In genomic region chr3:108458380-108458779, GRCm38 (mm10) we compare ENCODE assay signal across 10 mouse cellular contexts. TPM values are rescaled to one million over a fixed set of nuclear protein-coding genes. Genes with fewer than 3 reads are reported as not detected.
DNase-seq lines count a peak whose midpoint lies in the region; ATAC-seq lines count a peak whose summit lies in the region.
"Had no signal": no experiment of that assay in that cellular context is flagged by ENCODE, and none has a peak within 500 bp of the region (broad histone marks: within the 10 kb centered on the region; RNA-seq: fewer than 3 reads in every experiment).

No protein-coding gene starts in this region.

- 42% methylated on average over 14 of the region's 14 CpGs for WGBS in heart, embryonic 11.5 days (ENCODE audit: insufficient replicate concordance)
- 67% methylated on average over 14 of the region's 14 CpGs for WGBS in midbrain, embryonic 13.5 days
- WGBS in midbrain, embryonic 11.5 days: 58% methylated on average over 14 of the region's 14 CpGs
- 44% methylated on average over 14 of the region's 14 CpGs for WGBS in liver, embryonic 11.5 days

- H3K27ac ChIP-seq in heart, embryonic 11.5 days (ENCODE audit: low read depth, low read length): no peak overlapping the region
- no peak overlapping the region for H3K27ac ChIP-seq in midbrain, embryonic 13.5 days
- no peak overlapping the region for H3K27ac ChIP-seq in midbrain, embryonic 11.5 days (ENCODE audit: low read depth, low read length)
- no peak overlapping the region for H3K27ac ChIP-seq in liver, embryonic 11.5 days (ENCODE audit: low read depth, low read length)
- H3K27ac ChIP-seq: kidney, postnatal 0 days; midbrain, embryonic 12.5 days had no signal

- peak overlapping the region; percentile 41 for H3K4me2 ChIP-seq in heart, embryonic 11.5 days
- H3K4me2 ChIP-seq in midbrain, embryonic 13.5 days (replicated peaks): no peak overlapping the region
- no peak overlapping the region for H3K4me2 ChIP-seq in midbrain, embryonic 11.5 days
- peak overlapping the region; percentile 52 for H3K4me2 ChIP-seq in liver, embryonic 11.5 days
- H3K4me2 ChIP-seq: midbrain, embryonic 12.5 days had no signal

- H3K9me3 ChIP-seq in heart, embryonic 11.5 days (replicated peaks; ENCODE audit: control insufficient read depth, low read length): no peaks in the 10 kb centered on the region
- no peaks in the 10 kb centered on the region for H3K9me3 ChIP-seq in midbrain, embryonic 13.5 days
- no peaks in the 10 kb centered on the region for H3K9me3 ChIP-seq in midbrain, embryonic 11.5 days (ENCODE audit: control insufficient read depth, low read length)
- H3K9me3 ChIP-seq in liver, embryonic 11.5 days (ENCODE audit: control insufficient read depth, low read length): no peaks in the 10 kb centered on the region
- H3K9me3 ChIP-seq: midbrain, embryonic 12.5 days had no signal

- H3K36me3 ChIP-seq in heart, embryonic 11.5 days (ENCODE audit: control insufficient read depth, insufficient read depth, low read length): no peaks in the 10 kb centered on the region
- no peaks in the 10 kb centered on the region for H3K36me3 ChIP-seq in midbrain, embryonic 13.5 days
- no peaks in the 10 kb centered on the region for H3K36me3 ChIP-seq in midbrain, embryonic 11.5 days (ENCODE audit: control insufficient read depth, insufficient read depth, low read length)
- no peaks in the 10 kb centered on the region for H3K36me3 ChIP-seq in liver, embryonic 11.5 days (ENCODE audit: control insufficient read depth, insufficient read depth, low read length)
- H3K36me3 ChIP-seq: midbrain, embryonic 12.5 days had no signal

- H3K9ac ChIP-seq in heart, embryonic 11.5 days (ENCODE audit: low read depth, low read length): 0 out of 2 replicates have a peak overlapping the region, but pooled peaks have one; percentile 18
- no peak overlapping the region for H3K9ac ChIP-seq in midbrain, embryonic 13.5 days (replicated peaks)
- no peak overlapping the region for H3K9ac ChIP-seq in midbrain, embryonic 11.5 days (ENCODE audit: low read length)
- no peak overlapping the region for H3K9ac ChIP-seq in liver, embryonic 11.5 days (ENCODE audit: low read depth, low read length)
- H3K9ac ChIP-seq: midbrain, embryonic 12.5 days had no signal

- 0 out of 2 replicates have a peak, but pooled peaks cover 5% of the 10 kb centered on the region for H3K4me1 ChIP-seq in heart, embryonic 11.5 days (ENCODE audit: control insufficient read depth, insufficient read depth, low read length)
- 0 out of 2 replicates have a peak, but pooled peaks cover 3% of the 10 kb centered on the region for H3K4me1 ChIP-seq in midbrain, embryonic 13.5 days (replicated peaks)
- no peaks in the 10 kb centered on the region for H3K4me1 ChIP-seq in midbrain, embryonic 11.5 days (ENCODE audit: control insufficient read depth, insufficient read depth, low read length)
- H3K4me1 ChIP-seq in liver, embryonic 11.5 days (replicated peaks; ENCODE audit: control insufficient read depth, insufficient read depth, low read length): no peaks in the 10 kb centered on the region
- H3K4me1 ChIP-seq: midbrain, embryonic 12.5 days had no signal

- ATAC-seq in heart, embryonic 11.5 days (replicated peaks; ENCODE audit: insufficient number of reproducible peaks, low FRiP score, low TSS enrichment): no peak
- ATAC-seq in midbrain, embryonic 13.5 days: 0 out of 2 replicates have a peak, but pooled peaks have one; percentile 20
- no peak for ATAC-seq in midbrain, embryonic 11.5 days (ENCODE audit: low FRiP score)
- no peak for ATAC-seq in liver, embryonic 11.5 days (replicated peaks; ENCODE audit: low FRiP score)

- no peak for DNase-seq in heart, adult 18-20 months
- no peak for DNase-seq in midbrain, embryonic 11.5 days (ENCODE audit: low spot score, missing footprints)
- DNase-seq in liver, embryonic 11.5 days (ENCODE audit: low spot score): no peak
- peak; percentile 11 to 20 for DNase-seq in thymus, postnatal 36 days
- DNase-seq in gastrocnemius, postnatal 14 days: no peak
- no peak for DNase-seq in left cerebral cortex, postnatal 25 days (ENCODE audit: low spot score in 2 of 2)

- H3K27me3 ChIP-seq in heart, embryonic 11.5 days (ENCODE audit: control insufficient read depth, insufficient read depth, low read length): no peaks in the 10 kb centered on the region
- no peaks in the 10 kb centered on the region for H3K27me3 ChIP-seq in midbrain, embryonic 13.5 days
- H3K27me3 ChIP-seq in midbrain, embryonic 11.5 days (ENCODE audit: control insufficient read depth, insufficient read depth, low read length): no peaks in the 10 kb centered on the region
- no peaks in the 10 kb centered on the region for H3K27me3 ChIP-seq in liver, embryonic 11.5 days (replicated peaks; ENCODE audit: control insufficient read depth, insufficient read depth, low read length)
- H3K27me3 ChIP-seq: midbrain, embryonic 12.5 days had no signal

- no peak overlapping the region for H3K4me3 ChIP-seq in heart, embryonic 11.5 days (ENCODE audit: low read depth, low read length)
- H3K4me3 ChIP-seq in midbrain, embryonic 13.5 days (replicated peaks): no peak overlapping the region
- no peak overlapping the region for H3K4me3 ChIP-seq in midbrain, embryonic 11.5 days (ENCODE audit: low read depth, low read length)
- H3K4me3 ChIP-seq in liver, embryonic 11.5 days (ENCODE audit: low read depth, low read length): peak overlapping the region; percentile 0; the same call in 1 of the 2 replicates
- H3K4me3 ChIP-seq: midbrain, embryonic 12.5 days had no signal

- intact Hi-C loops in gastrocnemius, postnatal 14 days (cut with DNase I; ENCODE audit: low total_unique reads): no loop called here
- intact Hi-C loops in left cerebral cortex, postnatal 25 days (cut with DNase I): no loop called here

RNA-seq across cellular contexts. Expression of gene Sars, which starts 13.4 kb away (rescaled TPM):
- polyA plus RNA-seq in heart, embryonic 11.5 days (2014; fragmentation: Nextera tagmentation; extraction: Ambion mirVana): 103 and 114 TPM in 2 replicates
- total RNA-seq in heart, adult 18-20 months (2021): 10 to 100 TPM; 80.2 to 89.6 TPM
- 208 and 216 TPM in 2 replicates for polyA plus RNA-seq in midbrain, embryonic 13.5 days (2015; fragmentation: Nextera tagmentation; extraction: Ambion mirVana)
- 196 and 213 TPM in 2 replicates for polyA plus RNA-seq in midbrain, embryonic 11.5 days (2014; fragmentation: Nextera tagmentation; extraction: Ambion mirVana)
- polyA plus RNA-seq in liver, embryonic 11.5 days (2014; fragmentation: Nextera tagmentation; extraction: Ambion mirVana): 194 and 199 TPM in 2 replicates
- total RNA-seq in gastrocnemius, postnatal 14 days (2021): 100 to 1,000 TPM; 115 to 120 TPM
- total RNA-seq in left cerebral cortex, postnatal 25 days (2021): 100 to 1,000 TPM; 207 to 212 TPM

RNA-seq across cellular contexts. Expression of gene Celsr2, which starts 43.0 kb away (rescaled TPM):
- polyA plus RNA-seq in heart, embryonic 11.5 days (2014; fragmentation: Nextera tagmentation; extraction: Ambion mirVana): 3.1 and 3.7 TPM in 2 replicates
- 1 to 10 TPM; 5.9 to 9.5 TPM for total RNA-seq in heart, adult 18-20 months (2021)
- 56.5 and 65.5 TPM in 2 replicates for polyA plus RNA-seq in midbrain, embryonic 13.5 days (2015; fragmentation: Nextera tagmentation; extraction: Ambion mirVana)
- 61.9 and 65.2 TPM in 2 replicates for polyA plus RNA-seq in midbrain, embryonic 11.5 days (2014; fragmentation: Nextera tagmentation; extraction: Ambion mirVana)
- 2.4 and 2.5 TPM in 2 replicates for polyA plus RNA-seq in liver, embryonic 11.5 days (2014; fragmentation: Nextera tagmentation; extraction: Ambion mirVana)
- total RNA-seq in gastrocnemius, postnatal 14 days (2021): 1 to 10 TPM; 3.1 TPM
- 100 to 1,000 TPM; 160 to 168 TPM for total RNA-seq in left cerebral cortex, postnatal 25 days (2021)

Comparison
In these comparisons a context has a peak if more than half of its experiments do, and no peak if none do; other contexts are left out.
1. H3K4me2 ChIP-seq: peak in heart, embryonic 11.5 days (single experiment) and liver, embryonic 11.5 days (single experiment); none in midbrain, embryonic 13.5 days (single experiment) and midbrain, embryonic 11.5 days (single experiment).
2. DNase-seq: peak in thymus, postnatal 36 days (2 of 2); none in heart, adult 18-20 months (0 of 2), midbrain, embryonic 11.5 days (single experiment), liver, embryonic 11.5 days (single experiment), gastrocnemius, postnatal 14 days (single experiment) and left cerebral cortex, postnatal 25 days (0 of 2).
3. RNA of gene Celsr2, which starts 43.0 kb away (polyA plus RNA-seq): 56.5 to 65.5 TPM in midbrain, embryonic 13.5 days and 61.9 to 65.2 TPM in midbrain, embryonic 11.5 days; 3.1 to 3.7 TPM in heart, embryonic 11.5 days and 2.4 to 2.5 TPM in liver, embryonic 11.5 days; every median in the first group is over 10 times any median in the second.